In the genomic region with DNA sequence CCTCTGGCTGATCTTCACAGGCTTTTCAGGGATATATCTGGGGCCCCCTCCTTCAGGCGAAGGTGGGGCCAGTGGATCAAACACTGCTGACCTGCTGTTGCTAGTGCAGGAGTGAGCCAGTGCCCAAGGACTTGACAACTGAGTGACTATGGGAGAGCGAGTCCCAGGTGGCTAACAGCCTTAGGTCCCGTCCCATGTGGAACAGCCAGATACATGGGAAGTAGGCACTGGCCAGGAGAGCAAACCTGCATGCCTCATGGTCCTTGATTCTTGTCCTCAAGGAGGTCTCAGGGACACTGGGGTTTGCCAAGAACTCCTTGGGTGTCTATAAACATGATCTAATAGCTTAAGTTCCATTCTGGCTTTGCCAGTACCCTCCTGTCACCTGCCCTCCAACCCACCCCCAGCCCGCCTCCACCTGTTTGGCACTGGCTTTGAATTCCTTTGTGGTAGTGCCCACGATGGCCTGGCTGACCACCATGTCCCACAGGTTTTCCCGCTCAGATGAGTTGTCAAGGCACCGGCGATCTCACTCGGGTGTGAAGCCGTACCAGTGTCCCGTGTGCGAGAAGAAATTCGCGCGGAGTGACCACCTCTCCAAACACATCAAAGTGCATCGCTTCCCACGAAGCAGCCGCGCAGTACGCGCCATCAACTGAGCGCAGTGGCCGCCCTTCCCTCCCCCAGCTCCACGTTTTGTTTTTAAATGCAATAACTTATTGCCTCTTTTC, we compare ENCODE assay signal across 25 mouse cellular contexts. TPM values are rescaled to one million over a fixed set of nuclear protein-coding genes. Genes with fewer than 3 reads are reported as not detected.
"Had no signal": no experiment of that assay in that cellular context is flagged by ENCODE, and none has a peak within 500 bp of the region (broad histone marks: within the 10 kb centered on the region; RNA-seq: fewer than 3 reads in every experiment).

No protein-coding gene starts in this region.

- H3K27ac ChIP-seq: heart, adult 2 months; heart, embryonic 13.5 days; heart, embryonic 15.5 days; hindbrain, embryonic 10.5 days; hindbrain, embryonic 12.5 days; hindbrain, embryonic 14.5 days; intestine, embryonic 15.5 days; layer of hippocampus, adult 2 months; left cerebral cortex, adult 2 months; limb, embryonic 10.5 days; limb, embryonic 12.5 days; liver, embryonic 14.5 days had no signal

- H3K4me3 ChIP-seq: heart, adult 2 months; heart, embryonic 13.5 days; heart, embryonic 15.5 days; hindbrain, embryonic 10.5 days; hindbrain, embryonic 12.5 days; intestine, embryonic 15.5 days; layer of hippocampus, adult 2 months; left cerebral cortex, adult 2 months; limb, embryonic 10.5 days; limb, embryonic 12.5 days had no signal

- H3K9ac ChIP-seq: heart, embryonic 13.5 days; heart, embryonic 15.5 days; hindbrain, embryonic 12.5 days; hindbrain, embryonic 14.5 days; intestine, embryonic 15.5 days; limb, embryonic 12.5 days; liver, embryonic 14.5 days had no signal

- H3K27me3 ChIP-seq: heart, embryonic 13.5 days; heart, embryonic 15.5 days; hindbrain, embryonic 12.5 days; intestine, embryonic 15.5 days; limb, embryonic 12.5 days had no signal

- H3K9me3 ChIP-seq: heart, embryonic 13.5 days; heart, embryonic 15.5 days; hindbrain, embryonic 10.5 days; hindbrain, embryonic 12.5 days; intestine, embryonic 15.5 days; limb, embryonic 10.5 days; limb, embryonic 12.5 days had no signal

- DNase-seq: gastrocnemius, postnatal 14 days; heart, adult 2 months; heart, postnatal 14 days; heart, postnatal 4 days; kidney, adult 18-20 months; kidney, adult 8-10 months; kidney, postnatal 10 days; kidney, postnatal 4 days had no signal

- H3K4me2 ChIP-seq: heart, embryonic 11.5 days; heart, embryonic 13.5 days; heart, embryonic 15.5 days; hindbrain, embryonic 12.5 days; hindbrain, embryonic 14.5 days; intestine, embryonic 15.5 days; limb, embryonic 12.5 days; liver, embryonic 11.5 days had no signal

- H3K36me3 ChIP-seq: hindbrain, embryonic 10.5 days; hindbrain, embryonic 12.5 days; intestine, embryonic 15.5 days; limb, embryonic 10.5 days; limb, embryonic 12.5 days had no signal

- ATAC-seq: hindbrain, embryonic 16.5 days; inflammation-experienced regulatory T-cells, adult 6 months; intestine, embryonic 15.5 days; intestine, postnatal 0 days had no signal

RNA-seq across cellular contexts. Expression of a gene that starts 11.4 kb away (rescaled TPM):
- total RNA-seq: granulocyte monocyte progenitor cell, adult 5-6 weeks had no signal
- polyA plus RNA-seq: inflammation-experienced regulatory T-cells, adult 6 months had no signal

RNA-seq across cellular contexts. Expression of a gene that starts 45.2 kb away (rescaled TPM):
- total RNA-seq: granulocyte monocyte progenitor cell, adult 5-6 weeks; heart, postnatal 4 days had no signal
- polyA plus RNA-seq: heart, embryonic 11.5 days; intestine, postnatal 0 days had no signal
